Mouse (Mus musculus): Measurements from ENCODE around the gene Clspn. TPM values are rescaled to one million over a fixed set of nuclear protein-coding genes. Genes with fewer than 3 reads are reported as not detected.
"Not testable (repeated sequence)": the region's sequence is repeated elsewhere in the genome, so short reads cannot be mapped to it uniquely, and the experiment has no call there.

Gene Clspn
- 80.7 and 94.8 TPM in 2 replicates for total RNA-seq (2017)

DNA sequence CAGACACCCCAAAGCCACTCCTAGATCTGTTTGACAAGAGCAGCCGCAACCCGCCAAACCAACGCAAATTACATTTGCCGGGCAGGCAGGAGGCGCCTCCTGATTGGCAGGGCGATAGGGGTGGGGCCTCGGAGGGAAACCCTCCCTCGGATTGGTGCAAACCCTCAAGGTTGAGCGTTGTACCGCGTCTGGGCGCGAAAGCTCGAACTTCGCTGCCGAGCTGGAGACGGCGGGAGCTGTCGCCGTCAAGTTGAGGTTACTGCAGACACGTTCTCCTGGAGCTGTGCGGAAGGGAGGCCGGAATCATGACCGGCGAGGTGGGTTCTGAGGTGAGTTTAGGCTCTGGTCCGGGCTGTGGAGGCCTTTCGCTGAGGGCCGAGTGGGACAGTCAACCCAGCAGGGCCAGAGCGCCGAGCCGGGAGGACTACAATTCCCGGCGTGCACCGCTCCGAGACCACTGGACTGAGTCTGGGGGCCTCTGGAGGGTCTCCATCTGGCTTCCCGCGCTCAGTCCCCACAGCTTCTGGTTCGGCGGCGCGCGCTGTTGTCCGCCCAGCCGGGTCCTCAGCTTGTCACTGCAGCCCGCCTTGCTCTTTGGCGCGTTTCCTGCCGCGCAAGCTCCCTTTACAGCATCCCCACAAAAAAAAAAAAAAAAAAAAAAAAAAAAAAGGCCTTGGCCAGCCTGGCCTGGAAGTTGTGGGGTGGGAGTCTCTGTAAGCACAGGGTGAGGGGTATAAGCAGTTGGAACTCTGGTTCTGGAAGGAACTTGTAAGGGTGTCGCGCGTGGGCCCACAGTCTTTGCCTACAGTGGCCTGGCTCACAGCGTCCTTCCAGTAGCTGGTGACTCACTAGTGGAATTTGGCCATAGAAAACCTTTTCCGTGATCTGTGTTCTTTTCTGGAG, at the start of gene Clspn:
Clspn (plus strand) TSS at position 127 of the 903 bp plus-strand sequence.
- peak; percentile 92 to 99 for ATAC-seq (replicated peaks in 1 of 2; ENCODE audit: insufficient read depth in 1 of 2, low FRiP score in 2 of 2, low TSS enrichment in 1 of 2, low read depth in 1 of 2, poor library complexity in 2 of 2, severe bottlenecking in 2 of 2)

GRCm38 (mm10) chr4:126508110-126508899, 48.4 kb upstream of the Clspn start:
- ATAC-seq (replicated peaks in 1 of 2; ENCODE audit: insufficient read depth in 1 of 2, low FRiP score in 2 of 2, low TSS enrichment in 1 of 2, low read depth in 1 of 2, poor library complexity in 2 of 2, severe bottlenecking in 2 of 2): no peak

GRCm38 (mm10) chr4:126509072-126509471, 47.7 kb upstream of the Clspn start:
- no peak for ATAC-seq (replicated peaks in 1 of 2; ENCODE audit: insufficient read depth in 1 of 2, low FRiP score in 2 of 2, low TSS enrichment in 1 of 2, low read depth in 1 of 2, poor library complexity in 2 of 2, severe bottlenecking in 2 of 2)

GRCm38 (mm10) chr4:126511013-126511412, 45.7 kb upstream of the Clspn start:
- ATAC-seq (replicated peaks in 1 of 2; ENCODE audit: insufficient read depth in 1 of 2, low FRiP score in 2 of 2, low TSS enrichment in 1 of 2, low read depth in 1 of 2, poor library complexity in 2 of 2, severe bottlenecking in 2 of 2): no peak

DNA sequence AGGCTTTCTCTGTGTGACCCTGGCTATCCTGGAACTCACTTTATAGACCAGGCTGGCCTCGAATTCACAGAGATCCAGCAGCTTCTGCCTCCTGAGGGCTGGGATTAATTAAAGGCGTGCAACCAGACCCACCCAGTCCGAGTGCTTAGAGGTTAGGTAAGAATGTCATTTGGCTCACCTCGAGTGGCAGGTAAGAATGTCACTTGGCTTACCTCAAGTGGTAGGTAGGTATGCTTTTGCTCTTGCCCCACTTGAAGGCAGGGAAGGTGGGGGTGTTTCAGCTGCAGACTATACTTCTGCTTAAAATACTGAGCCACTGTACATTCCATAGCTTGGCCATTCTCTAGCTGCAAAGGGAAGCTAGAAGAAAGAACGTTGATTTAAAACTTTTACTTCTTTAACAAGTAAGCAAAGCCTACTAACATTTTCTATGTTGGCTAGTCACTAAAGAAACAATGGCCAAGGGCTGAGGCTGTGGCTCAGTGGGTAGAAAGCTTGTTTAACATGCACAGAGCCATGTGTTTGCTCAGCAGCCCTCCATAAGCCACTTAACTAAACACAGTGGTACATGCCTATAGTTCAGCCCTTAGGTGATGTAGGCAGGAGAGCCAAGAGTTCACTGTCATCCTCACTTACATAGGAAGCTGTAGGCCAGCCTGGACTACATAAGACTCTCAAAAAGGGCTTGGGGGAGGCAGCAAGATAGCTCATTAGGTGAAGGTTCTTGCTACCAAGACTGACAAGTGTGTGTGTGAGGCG, 44.2 kb upstream of the Clspn start:
- ATAC-seq (replicated peaks in 1 of 2; ENCODE audit: insufficient read depth in 1 of 2, low FRiP score in 2 of 2, low TSS enrichment in 1 of 2, low read depth in 1 of 2, poor library complexity in 2 of 2, severe bottlenecking in 2 of 2): no peak

GRCm38 (mm10) chr4:126526164-126526563, 30.6 kb upstream of the Clspn start:
- ATAC-seq (replicated peaks in 1 of 2; ENCODE audit: insufficient read depth in 1 of 2, low FRiP score in 2 of 2, low TSS enrichment in 1 of 2, low read depth in 1 of 2, poor library complexity in 2 of 2, severe bottlenecking in 2 of 2): no peak

- ATAC-seq (replicated peaks in 1 of 2; ENCODE audit: insufficient read depth in 1 of 2, low FRiP score in 2 of 2, low TSS enrichment in 1 of 2, low read depth in 1 of 2, poor library complexity in 2 of 2, severe bottlenecking in 2 of 2): no peak
Observed at GRCm38 (mm10) chr4:126526828-126527227, 29.9 kb upstream of the Clspn start.

GRCm38 (mm10) chr4:126532292-126532691, 24.4 kb upstream of the Clspn start:
- ATAC-seq (replicated peaks in 1 of 2; ENCODE audit: insufficient read depth in 1 of 2, low FRiP score in 2 of 2, low TSS enrichment in 1 of 2, low read depth in 1 of 2, poor library complexity in 2 of 2, severe bottlenecking in 2 of 2): no peak

DNA sequence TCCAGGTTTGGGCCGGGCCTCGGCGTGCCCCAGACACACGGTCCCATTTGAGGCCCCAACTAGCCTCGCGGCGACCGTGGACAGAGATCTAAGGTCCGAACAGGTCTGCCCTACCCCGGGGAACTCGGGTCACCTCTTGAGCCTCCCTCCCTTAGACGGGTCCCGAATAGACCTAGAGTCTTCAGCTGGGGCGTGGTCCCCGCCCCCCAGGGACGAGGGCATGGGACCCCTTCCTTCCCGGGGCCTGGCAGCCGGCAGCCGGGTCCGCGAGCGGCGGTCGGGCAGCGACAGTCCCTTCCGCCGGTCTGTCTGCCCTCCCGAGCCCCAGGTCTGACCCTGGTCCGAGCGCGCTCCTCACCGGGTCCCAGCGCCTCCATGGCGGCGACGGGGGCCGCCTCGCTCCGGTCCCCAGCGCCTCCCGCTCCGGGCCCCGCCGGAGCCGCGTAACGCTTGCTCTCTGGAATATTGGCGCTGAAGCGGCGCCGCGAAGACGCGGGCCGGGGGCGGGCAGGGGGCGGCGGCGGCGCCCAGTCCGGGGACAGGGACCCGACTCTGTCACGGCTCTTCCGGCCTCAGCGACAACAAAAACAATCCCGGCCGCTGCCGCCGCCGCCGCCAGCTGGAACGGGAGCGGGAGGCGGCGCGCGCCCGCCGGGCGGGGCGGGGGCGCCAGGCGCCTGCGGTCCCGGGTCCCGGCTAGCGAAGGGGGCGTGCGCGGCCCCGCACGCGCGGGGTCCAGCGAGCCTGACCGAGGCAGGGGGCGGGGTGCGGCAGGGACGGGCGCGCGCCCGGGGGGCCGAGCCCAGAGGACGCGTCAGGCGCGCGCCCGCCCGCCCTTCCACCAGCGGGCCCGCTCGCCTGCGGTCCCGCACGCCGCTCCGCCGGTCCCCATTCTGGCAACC, 23.7 kb upstream of the Clspn start, which contains the start of gene Ago4:
Ago4 (minus strand) TSS at position 646 of the 902 bp plus-strand sequence.
- ATAC-seq (replicated peaks in 1 of 2; ENCODE audit: insufficient read depth in 1 of 2, low FRiP score in 2 of 2, low TSS enrichment in 1 of 2, low read depth in 1 of 2, poor library complexity in 2 of 2, severe bottlenecking in 2 of 2): peak in 1 of 2 experiments; percentile 14; a peak in 1 of 4 replicates

GRCm38 (mm10) chr4:126533729-126534070, 23.0 kb upstream of the Clspn start:
- ATAC-seq (replicated peaks in 1 of 2; ENCODE audit: insufficient read depth in 1 of 2, low FRiP score in 2 of 2, low TSS enrichment in 1 of 2, low read depth in 1 of 2, poor library complexity in 2 of 2, severe bottlenecking in 2 of 2): no peak

GRCm38 (mm10) chr4:126535631-126536030, 21.1 kb upstream of the Clspn start:
- ATAC-seq (replicated peaks in 1 of 2; ENCODE audit: insufficient read depth in 1 of 2, low FRiP score in 2 of 2, low TSS enrichment in 1 of 2, low read depth in 1 of 2, poor library complexity in 2 of 2, severe bottlenecking in 2 of 2): not testable (repeated sequence)

GRCm38 (mm10) chr4:126536865-126537264, 19.9 kb upstream of the Clspn start:
- peak; percentile 81 to 88 for ATAC-seq (replicated peaks in 1 of 2; ENCODE audit: insufficient read depth in 1 of 2, low FRiP score in 2 of 2, low TSS enrichment in 1 of 2, low read depth in 1 of 2, poor library complexity in 2 of 2, severe bottlenecking in 2 of 2)

GRCm38 (mm10) chr4:126540487-126541071, 16.2 kb upstream of the Clspn start:
- peak; percentile 40 to 48; a peak in 3 of 4 replicates for ATAC-seq (replicated peaks in 1 of 2; ENCODE audit: insufficient read depth in 1 of 2, low FRiP score in 2 of 2, low TSS enrichment in 1 of 2, low read depth in 1 of 2, poor library complexity in 2 of 2, severe bottlenecking in 2 of 2)

DNA sequence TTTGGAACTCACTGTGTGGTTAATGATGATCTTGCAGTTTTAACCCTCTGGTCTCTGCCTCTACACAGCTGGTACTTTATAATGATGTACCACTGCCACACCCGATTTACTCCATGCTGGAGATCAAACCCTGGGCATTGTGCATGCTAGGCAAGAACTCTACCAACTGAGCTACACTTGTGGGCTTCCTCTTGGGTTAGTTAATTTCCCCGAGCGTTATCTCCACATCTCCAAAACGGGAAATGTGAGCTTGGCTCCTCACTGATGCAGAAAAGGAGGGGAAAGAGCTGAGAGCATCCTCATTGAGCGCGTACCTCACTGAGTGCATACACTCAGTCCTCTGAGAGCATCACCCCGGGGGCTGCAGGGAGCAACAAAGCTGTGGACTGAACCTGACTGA, 13.9 kb upstream of the Clspn start:
- ATAC-seq (replicated peaks in 1 of 2; ENCODE audit: insufficient read depth in 1 of 2, low FRiP score in 2 of 2, low TSS enrichment in 1 of 2, low read depth in 1 of 2, poor library complexity in 2 of 2, severe bottlenecking in 2 of 2): peak in 1 of 2 experiments; percentile 47; a peak in 1 of 4 replicates

DNA sequence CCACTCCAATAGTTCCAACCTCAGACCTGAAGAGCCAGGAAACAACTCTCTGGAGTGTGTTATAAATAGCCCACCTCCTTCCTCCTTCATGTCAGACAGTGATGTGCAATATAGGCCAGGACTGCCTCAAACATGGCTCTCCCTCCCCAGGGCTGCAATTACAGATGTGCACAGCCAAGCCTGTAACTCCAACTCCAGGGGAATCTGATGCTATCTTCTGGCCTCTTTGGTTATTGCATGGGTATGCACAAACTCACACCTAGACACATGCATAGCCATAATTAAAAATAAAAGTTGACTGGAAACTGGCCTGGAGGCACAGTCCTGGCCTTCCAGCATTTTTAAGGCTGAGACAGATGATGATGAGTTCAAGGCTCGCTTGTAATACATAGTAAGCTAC, 11.7 kb upstream of the Clspn start:
- no peak for ATAC-seq (replicated peaks in 1 of 2; ENCODE audit: insufficient read depth in 1 of 2, low FRiP score in 2 of 2, low TSS enrichment in 1 of 2, low read depth in 1 of 2, poor library complexity in 2 of 2, severe bottlenecking in 2 of 2)

DNA sequence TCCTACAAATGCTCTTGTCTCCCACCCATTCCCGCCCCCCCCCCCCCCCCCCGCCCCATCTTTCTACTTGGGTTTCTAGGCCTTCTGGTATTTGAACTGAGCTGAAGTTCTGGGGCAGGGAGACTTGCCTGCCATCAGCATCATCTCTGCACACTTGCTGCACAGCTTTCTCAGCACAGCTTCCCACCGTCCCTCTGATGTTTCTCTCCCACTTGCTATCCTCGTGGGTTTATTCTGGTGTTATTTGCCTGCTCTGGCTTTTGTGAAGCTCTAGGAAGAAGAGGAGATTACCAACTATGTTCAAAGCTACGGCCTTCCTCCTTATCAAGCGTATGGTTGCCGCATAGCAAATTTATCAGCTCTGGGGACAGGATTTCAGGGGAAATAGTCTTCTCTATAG, 11.0 kb upstream of the Clspn start:
- no peak for ATAC-seq (replicated peaks in 1 of 2; ENCODE audit: insufficient read depth in 1 of 2, low FRiP score in 2 of 2, low TSS enrichment in 1 of 2, low read depth in 1 of 2, poor library complexity in 2 of 2, severe bottlenecking in 2 of 2)

Data from hematopoietic stem cell, adult 5-6 weeks (primary cell).